Mouse (Mus musculus) G1E (cell line): Measurements from ENCODE around the gene Tns1. TPM values are rescaled to one million over a fixed set of nuclear protein-coding genes. Genes with fewer than 3 reads are reported as not detected.

Experiments used
- ATAC-seq: 2 replicates; pipeline ENCODE4 v1.8.0; 2016; ENCODE audit warnings: mild to moderate bottlenecking; ENCODE audit not compliant: insufficient number of reproducible peaks, poor library complexity, low FRiP score, severe bottlenecking; ENCODE audit errors: extremely low read depth
- DNase-seq: peaks from one replicate; pipeline ENCODE4 v3.0.0; 2012; ENCODE audit warnings: low spot score
- H3K27me3 ChIP-seq: 2 replicates; pipeline ENCODE4 v1.6.1; 2012; ENCODE audit warnings: mild to moderate bottlenecking, low read length, inconsistent platforms; ENCODE audit not compliant: insufficient read depth
- H3K36me3 ChIP-seq: replicated peaks from 2 replicates; pipeline ENCODE3; 2012; ENCODE audit warnings: mild to moderate bottlenecking, inconsistent platforms
- H3K4me1 ChIP-seq: 2 replicates; pipeline ENCODE4 v1.6.1; 2012; ENCODE audit warnings: low read depth, low read length, inconsistent platforms, mixed read lengths; ENCODE audit not compliant: insufficient read depth
- H3K4me3 ChIP-seq: 2 replicates; pipeline ENCODE4 v1.5.1; 2012; ENCODE audit warnings: low read depth, mild to moderate bottlenecking, inconsistent platforms, low read length, moderate library complexity, mixed read lengths
- H3K9me3 ChIP-seq: replicated peaks from 2 replicates; pipeline ENCODE4 v1.6.1; 2012; ENCODE audit warnings: inconsistent platforms
- CTCF ChIP-seq: IDR thresholded peaks from 2 replicates; pipeline ENCODE4 v1.5.1; 2012; ENCODE audit warnings: low read depth, low read length, inconsistent platforms, mixed read lengths
- GATA1 ChIP-seq: IDR thresholded peaks from 2 replicates; pipeline ENCODE4 v1.6.1; 2012; ENCODE audit warnings: borderline replicate concordance, low read length, inconsistent platforms, mixed read lengths
- GATA2 ChIP-seq: IDR thresholded peaks from 2 replicates; pipeline ENCODE4 v1.6.1; 2012; ENCODE audit warnings: low read depth, low read length, inconsistent platforms, borderline replicate concordance
- POLR2AphosphoS5 ChIP-seq: IDR thresholded peaks from 2 replicates; pipeline ENCODE4 v1.6.1; 2012; ENCODE audit warnings: low read depth, low read length, inconsistent platforms; ENCODE audit not compliant: insufficient replicate concordance
- TAL1 ChIP-seq: conservative IDR thresholded peaks from 2 replicates; pipeline ENCODE4 v1.6.1; 2012; ENCODE audit warnings: low read depth, low read length, inconsistent platforms, mixed read lengths
- polyA plus RNA-seq: library from polyadenylated mRNA; stranded (reverse); fragments of >175 nt; gene quantifications from 2 replicates; pipeline ENCODE4 v1.2.3, GENCODE M21; 2012
- total RNA-seq, 2 experiments: library from RNA; stranded (forward) in 1 of 2; stranded (reverse) in 1 of 2; fragments of 200-1000 nt in 1 of 2; fragments of >200 nt in 1 of 2; fragmentation: Nextera tagmentation in 1 of 2; gene quantifications; 2 replicates each; pipeline ENCODE4 v1.2.3; 2014 to 2017

Gene Tns1
- total and polyA plus RNA-seq, 3 experiments: 0.55 to 27.2 (median 1.7) TPM

GRCm38 (mm10) chr1:74124991-74125552 lies 823 bp upstream of the Tns1 start, which contains the start of gene Rufy4:
Gene Rufy4 (plus strand): TSS chr1:74125541.
- H3K27me3 ChIP-seq: peaks cover 65% of the 10 kb centered on the region
- ATAC-seq (no peak; the same call in 1 of the 2 replicates), DNase-seq (peak; percentile 71)
- no peak within 1 kb of the TSS; the same call in 1 of the 2 replicates for H3K4me3 ChIP-seq
- H3K36me3 ChIP-seq: no peaks in the 10 kb centered on the region
- H3K9me3 ChIP-seq: no peaks in the 10 kb centered on the region
- TF ChIP-seq GATA1 (no peak), CTCF (0 out of 2 replicates have a peak, but pooled peaks have one; percentile 16)
- H3K4me1 ChIP-seq: peaks cover 10% of the 10 kb centered on the region

GRCm38 (mm10) chr1:74123215-74123614 lies 1.0 kb downstream of the Tns1 start:
- Histone ChIP-seq H3K4me1 (peaks cover 10% of the 10 kb centered on the region), H3K27me3 (peaks cover 58% of the 10 kb centered on the region), H3K9me3 (no peaks in the 10 kb centered on the region), H3K36me3 (no peaks in the 10 kb centered on the region), H3K4me3 (no peak overlapping the region)
- TF ChIP-seq CTCF: no peak
- no peak for TF ChIP-seq GATA2
- no peak for TF ChIP-seq GATA1
- TF ChIP-seq TAL1: no peak
- no peak for DNase-seq
- ATAC-seq: no peak

GRCm38 (mm10) chr1:74121821-74122576 lies 2.2 kb downstream of the Tns1 start:
- H3K4me1 ChIP-seq: peaks cover 10% of the 10 kb centered on the region
- TF ChIP-seq CTCF (no peak), POLR2AphosphoS5 (no peak), TAL1 (no peak)
- H3K36me3 ChIP-seq: no peaks in the 10 kb centered on the region
- H3K27me3 ChIP-seq: peaks cover 53% of the 10 kb centered on the region
- ATAC-seq (no peak), DNase-seq (no peak)
- no peaks in the 10 kb centered on the region for H3K9me3 ChIP-seq
- H3K4me3 ChIP-seq: no peak overlapping the region

- ATAC-seq (no peak), DNase-seq (no peak)
- H3K9me3 ChIP-seq: no peaks in the 10 kb centered on the region
- no peaks in the 10 kb centered on the region for H3K36me3 ChIP-seq
- no peak overlapping the region for H3K4me3 ChIP-seq
- TF ChIP-seq GATA1 (no peak), POLR2AphosphoS5 (no peak), GATA2 (no peak), TAL1 (no peak), CTCF (no peak)
- H3K4me1 ChIP-seq: peaks cover 10% of the 10 kb centered on the region
- peaks cover 51% of the 10 kb centered on the region for H3K27me3 ChIP-seq
These were observed 3.1 kb downstream of the Tns1 start for GRCm38 (mm10) chr1:74121138-74121537.

GRCm38 (mm10) chr1:74119115-74119514 lies 5.1 kb downstream of the Tns1 start:
- Histone ChIP-seq H3K9me3 (no peaks in the 10 kb centered on the region), H3K4me3 (no peak overlapping the region), H3K27me3 (peaks cover 35% of the 10 kb centered on the region), H3K4me1 (no peaks in the 10 kb centered on the region), H3K36me3 (no peaks in the 10 kb centered on the region)
- TF ChIP-seq TAL1: no peak
- no peak for TF ChIP-seq GATA2
- TF ChIP-seq CTCF: no peak
- TF ChIP-seq GATA1: no peak
- no peak for TF ChIP-seq POLR2AphosphoS5
- DNase-seq: no peak
- no peak for ATAC-seq

GRCm38 (mm10) chr1:74117876-74118275 lies 6.4 kb downstream of the Tns1 start:
- Histone ChIP-seq H3K4me3 (no peak overlapping the region), H3K36me3 (no peaks in the 10 kb centered on the region), H3K27me3 (peaks cover 29% of the 10 kb centered on the region), H3K4me1 (no peaks in the 10 kb centered on the region), H3K9me3 (no peaks in the 10 kb centered on the region)
- DNase-seq (no peak), ATAC-seq (no peak)
- TF ChIP-seq GATA1: no peak
- TF ChIP-seq POLR2AphosphoS5: no peak
- TF ChIP-seq CTCF: no peak
- TF ChIP-seq TAL1: no peak
- no peak for TF ChIP-seq GATA2
